Mouse (Mus musculus): ENCODE data around the gene Llgl2.

Gene Llgl2

DNA sequence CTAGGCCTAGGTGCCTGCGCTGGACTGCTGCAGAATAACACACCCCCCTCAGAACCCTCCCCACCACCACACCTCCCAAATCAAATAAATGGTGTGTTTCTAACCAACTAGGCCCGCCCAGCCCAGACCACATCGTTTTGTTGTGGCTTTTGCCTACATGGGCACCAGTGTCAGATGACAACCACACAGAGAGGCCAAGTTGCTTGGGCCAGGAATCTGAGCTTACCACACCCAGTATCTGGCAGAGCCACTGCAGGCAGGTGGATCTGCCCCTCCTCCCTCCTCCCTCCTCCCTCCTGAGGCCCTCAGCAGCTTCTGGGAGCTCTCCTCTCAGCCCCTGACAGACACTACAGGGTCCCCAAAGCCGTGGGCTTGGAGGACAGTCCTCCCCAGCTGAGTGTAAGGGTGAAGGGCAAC, 15.1 kb downstream of the Llgl2 start:
- TF ChIP-seq GATA4 (IDR thresholded peaks at IDR 0.05; ENCODE audit: insufficient replicate concordance, low read length) = no peak

DNA sequence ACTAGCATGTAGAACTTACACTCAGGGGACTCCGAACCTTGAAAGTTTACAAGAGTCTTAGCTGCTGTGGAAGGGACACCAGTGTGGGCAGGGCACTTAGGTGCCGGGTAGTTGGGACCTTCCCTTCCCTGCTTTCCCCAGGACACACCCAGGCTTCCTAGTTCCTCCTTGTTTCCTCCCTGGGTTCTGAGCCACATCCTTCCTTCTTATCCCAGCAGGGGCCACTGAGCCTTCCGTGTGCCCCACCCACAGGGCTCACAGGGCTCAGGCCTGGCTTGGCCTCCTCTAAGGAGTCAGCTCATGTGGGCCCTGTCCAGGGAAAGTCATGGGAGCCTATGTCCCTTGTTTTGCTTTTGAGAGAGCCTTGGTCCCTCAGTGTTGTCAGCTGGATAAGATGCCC, 15.9 kb downstream of the Llgl2 start:
- TF ChIP-seq GATA4 (IDR thresholded peaks at IDR 0.05; ENCODE audit: insufficient replicate concordance, low read length) = no peak

DNA sequence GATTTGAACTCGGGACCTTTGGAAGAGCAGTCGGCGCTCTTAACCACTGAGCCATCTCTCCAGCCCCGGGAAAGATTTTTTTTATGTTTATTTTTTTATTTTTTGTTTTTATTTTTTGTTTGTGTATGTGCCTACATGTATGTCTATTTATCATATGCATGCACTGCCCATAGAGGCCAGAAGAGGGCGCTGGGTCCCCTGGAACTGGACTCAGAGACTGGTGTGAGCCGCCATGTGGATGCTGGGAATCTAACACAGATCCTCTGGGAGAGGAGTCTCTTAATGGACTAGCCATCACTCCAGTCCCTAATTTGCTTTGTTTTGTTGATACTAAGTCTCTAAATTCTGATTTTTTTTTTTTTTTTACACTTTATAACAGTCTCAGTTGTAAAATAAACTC, 17.2 kb downstream of the Llgl2 start:
- TF ChIP-seq GATA4 (IDR thresholded peaks at IDR 0.05; ENCODE audit: insufficient replicate concordance, low read length) = no peak

DNA sequence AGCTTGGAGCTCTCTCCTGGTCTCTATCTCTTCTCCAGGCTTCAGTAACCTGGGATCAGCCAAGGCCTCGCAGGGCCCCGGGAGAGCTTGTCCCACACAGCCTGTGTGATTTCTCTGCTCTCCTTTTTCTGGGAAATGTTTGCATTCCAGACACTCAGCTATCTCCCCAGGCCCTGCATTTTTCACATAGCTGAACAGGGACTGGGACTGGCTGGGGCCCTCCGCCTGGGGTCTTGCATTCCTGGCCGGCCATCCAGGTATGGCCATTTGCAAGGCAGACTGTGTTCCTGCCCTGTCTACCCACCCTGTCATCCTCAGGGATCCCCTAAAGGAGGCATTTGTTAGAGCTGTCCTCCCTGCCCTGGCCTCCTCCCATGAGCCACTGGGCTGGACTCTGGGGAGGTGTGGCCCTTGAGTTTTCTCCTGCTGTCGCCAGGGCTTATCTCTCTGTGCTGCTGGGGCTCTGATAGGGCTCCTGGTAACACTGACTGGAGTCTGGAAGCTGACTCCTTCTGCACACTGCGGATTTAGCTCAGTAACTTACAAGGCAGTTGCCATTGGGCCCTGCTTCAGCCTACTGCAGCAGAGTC, 18.2 kb downstream of the Llgl2 start:
- TF ChIP-seq GATA4 (IDR thresholded peaks at IDR 0.05; ENCODE audit: insufficient replicate concordance, low read length) = peak; percentile 73; the same call in 1 of the 2 replicates

DNA sequence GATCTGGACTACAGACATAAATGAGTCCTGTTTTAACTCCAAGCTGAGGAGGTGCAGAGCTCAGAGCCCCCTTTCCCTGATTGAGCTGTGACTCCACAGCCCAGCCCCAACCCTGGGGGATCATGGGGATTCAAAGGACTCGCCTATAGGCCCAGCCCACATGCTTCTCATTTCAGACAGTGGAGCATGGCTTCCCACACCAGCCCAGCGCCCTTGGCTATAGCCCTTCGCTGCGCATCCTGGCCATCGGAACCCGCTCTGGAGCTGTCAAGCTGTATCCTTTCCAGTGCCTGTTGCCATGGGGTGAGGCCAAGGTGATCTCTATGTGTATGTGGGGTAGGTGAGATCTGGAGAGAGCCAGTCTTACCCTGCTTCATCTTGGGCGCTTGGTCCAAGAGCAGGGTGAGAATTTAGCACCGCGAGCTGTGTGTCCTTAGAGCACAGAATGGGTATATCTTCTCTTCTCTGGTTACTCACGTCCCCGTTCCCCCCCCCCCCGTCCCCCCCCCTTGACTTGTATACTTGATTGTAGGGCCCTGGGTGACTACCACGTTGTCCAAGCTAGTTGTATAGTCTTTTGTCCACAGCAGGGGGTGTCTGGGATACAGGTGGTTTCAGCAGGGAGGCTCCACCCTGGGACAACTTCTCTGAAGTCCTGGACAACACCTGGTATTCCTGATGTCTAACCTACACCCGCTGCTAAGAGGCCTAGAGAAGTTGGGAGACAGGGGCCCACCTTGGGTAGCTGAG, 19.5 kb downstream of the Llgl2 start:
- TF ChIP-seq GATA4 (IDR thresholded peaks at IDR 0.05; ENCODE audit: insufficient replicate concordance, low read length) = no peak

DNA sequence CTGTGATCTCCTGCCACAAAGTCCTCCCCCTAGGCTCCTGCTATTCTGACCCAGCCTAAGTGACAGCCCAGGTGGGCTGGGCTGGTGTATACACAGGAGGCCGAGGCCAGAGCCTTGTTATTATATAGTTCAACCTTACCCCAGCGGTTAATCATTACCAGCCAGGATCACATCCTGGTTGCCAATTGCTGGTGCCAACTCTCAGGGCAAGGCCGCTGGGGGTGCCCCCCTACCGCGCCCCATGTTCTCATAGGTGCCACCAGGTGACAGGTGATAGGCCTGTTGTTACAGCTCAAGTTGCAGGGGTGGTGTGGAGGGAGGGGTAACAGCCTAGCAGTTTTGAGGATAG, 20.0 kb downstream of the Llgl2 start:
- no peak for TF ChIP-seq GATA4 (IDR thresholded peaks at IDR 0.05; ENCODE audit: insufficient replicate concordance, low read length)

DNA sequence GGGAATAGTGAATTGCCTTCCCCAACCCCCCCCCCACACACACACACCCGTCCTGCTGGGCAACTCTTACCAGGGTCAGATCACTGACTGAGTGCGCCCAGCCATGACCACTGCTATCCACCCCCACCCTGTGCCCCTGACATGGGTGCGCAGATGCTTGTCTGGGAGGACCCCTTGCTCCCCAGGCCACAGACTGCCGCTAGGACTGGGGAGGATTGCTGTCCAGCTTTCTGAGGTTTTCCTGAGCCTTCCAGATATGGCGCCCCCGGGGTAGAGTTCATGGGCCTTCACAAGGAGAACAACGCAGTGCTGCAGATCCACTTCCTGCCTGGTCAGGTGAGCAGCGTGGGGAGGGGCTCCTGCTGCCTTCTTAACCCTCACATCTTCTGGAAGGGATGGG, 20.4 kb downstream of the Llgl2 start:
- no peak for TF ChIP-seq GATA4 (IDR thresholded peaks at IDR 0.05; ENCODE audit: insufficient replicate concordance, low read length)

DNA sequence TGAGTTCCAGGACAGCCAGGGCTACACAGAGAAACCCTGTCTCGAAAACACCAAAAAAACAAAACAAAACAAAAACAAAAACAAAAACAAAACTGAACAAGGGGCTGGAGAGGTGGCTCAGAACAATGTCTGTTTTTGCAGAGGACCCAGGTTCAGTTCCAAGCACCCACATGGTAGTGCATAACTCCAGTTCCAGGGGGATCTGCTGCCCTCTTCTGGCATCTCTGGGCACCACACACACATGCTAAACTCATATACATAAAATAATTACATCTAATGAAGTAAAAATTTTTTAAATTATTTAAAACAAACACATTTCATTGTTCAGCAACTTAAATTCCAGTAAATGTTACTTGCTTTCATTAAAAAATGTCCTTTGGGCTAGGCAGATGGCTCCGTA, 22.0 kb downstream of the Llgl2 start:
- TF ChIP-seq GATA4 (IDR thresholded peaks at IDR 0.05; ENCODE audit: insufficient replicate concordance, low read length) = no peak

DNA sequence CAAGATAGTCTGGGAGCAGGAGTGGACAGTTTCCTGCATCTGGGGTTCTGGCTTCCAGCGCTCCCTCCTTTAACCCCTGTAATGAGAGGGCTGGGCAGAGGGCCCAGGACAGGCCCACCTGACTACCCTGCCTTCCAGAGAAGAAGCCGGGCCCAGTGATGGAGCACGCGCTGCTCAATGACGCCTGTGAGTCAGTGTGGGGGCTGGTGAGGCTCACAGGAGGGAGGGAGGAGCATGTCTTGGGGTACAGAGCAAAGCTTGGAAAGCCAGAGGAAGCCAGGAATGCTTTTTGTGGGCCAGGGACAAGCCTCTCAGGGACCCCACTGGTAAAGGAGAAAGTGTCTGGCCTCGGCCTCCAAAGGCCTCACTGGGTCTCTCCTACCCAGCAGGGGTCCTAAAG, 30.8 kb downstream of the Llgl2 start:
- no peak for TF ChIP-seq GATA4 (IDR thresholded peaks at IDR 0.05; ENCODE audit: insufficient replicate concordance, low read length)

DNA sequence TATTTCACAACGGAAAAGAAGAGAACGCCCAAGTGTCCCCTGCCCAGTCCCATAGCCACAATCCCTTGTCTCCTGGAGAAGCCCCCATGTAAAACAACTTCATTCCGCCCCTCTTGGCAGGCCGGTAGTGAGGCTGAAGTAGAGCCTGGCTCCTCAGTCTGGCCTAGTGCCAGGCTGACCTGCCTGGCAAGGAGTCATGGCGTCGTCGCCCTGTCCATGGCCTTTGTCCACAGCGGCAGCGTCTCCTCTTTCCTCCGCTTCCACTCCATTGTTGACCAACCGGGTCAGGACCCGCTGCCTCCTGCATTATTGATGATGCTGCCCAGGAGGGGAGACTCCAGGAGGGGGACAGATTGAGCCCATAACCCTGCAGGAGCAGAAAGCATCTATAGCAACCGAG, 34.1 kb downstream of the Llgl2 start:
- no peak for TF ChIP-seq GATA4 (IDR thresholded peaks at IDR 0.05; ENCODE audit: insufficient replicate concordance, low read length)

DNA sequence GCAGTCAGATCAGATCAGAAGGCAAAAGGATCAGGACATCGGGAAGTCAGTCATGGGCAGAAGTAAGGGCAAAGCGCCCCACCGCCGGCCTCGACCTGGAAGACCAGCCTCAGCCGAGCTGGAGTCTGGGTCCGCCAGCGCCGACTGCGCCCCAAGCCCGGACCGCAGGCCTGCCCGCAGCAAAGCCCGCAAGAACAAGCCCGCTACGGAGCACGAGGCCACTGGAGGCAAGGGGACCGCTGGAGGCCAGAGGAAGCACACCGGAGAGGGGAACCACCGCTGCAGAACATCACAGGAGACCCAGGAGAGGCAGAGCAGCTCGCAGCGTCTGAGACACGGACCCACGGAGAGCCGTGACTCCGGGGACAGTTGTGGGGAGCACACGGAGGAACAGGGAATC, 34.5 kb downstream of the Llgl2 start, which contains the start of gene Myo15b:
Myo15b (plus strand) TSS at position 53 of the 400 bp plus-strand sequence.
- TF ChIP-seq GATA4 (IDR thresholded peaks at IDR 0.05; ENCODE audit: insufficient replicate concordance, low read length) = no peak

DNA sequence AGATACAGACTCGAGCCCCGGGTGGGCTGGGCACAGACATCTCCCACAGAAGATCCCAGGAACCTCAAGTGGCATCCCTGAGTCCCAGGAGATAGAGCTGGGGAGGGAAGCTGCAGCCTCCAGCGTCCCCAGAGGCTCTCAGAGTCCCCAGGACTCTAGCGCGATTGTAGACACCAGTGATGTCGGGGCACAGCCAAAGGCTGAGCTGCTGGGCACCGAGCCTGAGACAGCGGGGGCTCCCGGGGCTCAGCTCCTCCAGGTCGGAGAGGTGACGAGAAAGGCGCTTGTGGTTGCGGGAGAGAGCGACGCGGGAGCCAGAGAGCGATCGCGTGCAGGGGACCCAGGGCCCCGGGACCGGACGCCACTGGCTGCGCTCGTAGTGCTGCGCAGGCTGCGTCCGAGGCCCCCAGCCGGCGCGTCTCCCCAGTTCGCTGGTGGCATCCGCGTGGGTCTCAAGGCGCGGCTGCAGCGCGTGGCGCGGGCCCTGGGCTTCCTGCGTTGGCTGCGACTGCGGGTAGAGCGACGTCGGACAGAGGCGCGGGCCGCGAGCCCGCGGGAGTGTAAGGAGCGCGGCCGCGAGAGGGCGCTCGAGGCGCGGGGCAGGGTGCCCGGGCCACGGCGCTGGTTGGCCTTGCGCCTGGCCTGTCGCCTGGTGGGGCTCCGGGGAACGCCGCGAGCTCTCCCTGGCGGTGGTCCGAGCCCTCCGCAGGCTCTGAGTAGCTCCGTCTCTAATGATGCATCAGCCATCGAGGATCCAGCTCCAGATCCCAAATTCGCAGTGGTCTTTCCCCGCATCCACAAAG, 35.5 kb downstream of the Llgl2 start:
- TF ChIP-seq GATA4 (IDR thresholded peaks at IDR 0.05; ENCODE audit: insufficient replicate concordance, low read length) = no peak

DNA sequence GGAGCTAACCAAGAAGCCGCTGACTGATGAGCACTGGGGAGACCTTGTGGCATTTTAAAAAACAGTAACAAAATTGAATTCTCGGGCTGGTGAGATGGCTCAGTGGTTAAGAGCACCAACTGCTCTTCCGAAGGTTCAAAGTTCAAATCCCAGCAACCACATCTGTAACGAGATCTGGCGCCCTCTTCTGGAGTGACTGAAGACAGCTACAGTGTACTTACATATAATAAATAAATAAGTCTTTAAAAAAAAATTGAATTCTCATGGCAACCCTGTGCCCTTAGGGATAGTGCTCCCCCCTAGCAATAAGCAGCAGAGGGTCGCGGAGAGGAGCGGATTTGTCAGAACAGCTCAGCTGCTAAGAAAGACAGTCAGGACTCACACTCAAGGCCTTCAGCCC, 40.0 kb downstream of the Llgl2 start:
- TF ChIP-seq GATA4 (IDR thresholded peaks at IDR 0.05; ENCODE audit: insufficient replicate concordance, low read length) = no peak

DNA sequence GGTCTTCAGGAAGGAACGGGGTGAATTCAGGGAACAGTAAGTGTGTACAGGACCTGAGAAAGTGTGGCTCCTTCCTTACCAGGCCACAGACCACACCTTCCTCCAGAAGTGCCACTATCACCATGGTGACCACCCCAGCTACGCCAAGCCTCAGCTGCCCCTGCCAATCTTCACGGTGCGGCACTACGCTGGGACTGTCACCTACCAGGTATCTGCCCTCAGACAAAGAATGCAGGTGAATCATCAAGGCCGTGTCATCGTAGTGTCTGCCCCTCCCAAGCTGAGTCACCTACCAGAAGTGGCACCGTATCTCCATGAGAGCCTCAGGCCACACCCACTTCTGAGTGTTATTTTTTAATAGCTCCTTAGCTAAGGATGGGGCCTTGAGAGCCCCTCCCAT, 45.5 kb downstream of the Llgl2 start:
- TF ChIP-seq GATA4 (IDR thresholded peaks at IDR 0.05; ENCODE audit: insufficient replicate concordance, low read length) = no peak

DNA sequence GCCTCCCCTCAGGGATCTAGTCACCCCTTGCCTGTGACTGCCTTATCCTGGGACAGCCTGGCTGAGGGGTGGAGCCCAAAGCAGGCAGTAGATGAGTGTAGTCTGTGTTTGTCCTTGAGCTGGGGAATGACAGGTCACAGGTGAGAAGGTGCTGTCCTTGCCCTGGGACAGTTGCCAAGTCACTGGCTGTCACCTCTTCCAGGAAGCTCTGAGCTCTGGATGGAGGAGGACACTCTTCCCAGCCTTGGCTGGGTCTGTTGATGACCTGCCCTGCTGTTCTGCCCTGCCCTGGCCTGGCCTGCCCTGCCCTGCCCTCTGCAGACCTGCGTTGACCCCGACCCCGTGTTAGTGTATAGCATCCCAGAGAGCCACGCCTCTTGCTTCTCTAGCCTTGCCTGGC, 48.6 kb downstream of the Llgl2 start:
- no peak for TF ChIP-seq GATA4 (IDR thresholded peaks at IDR 0.05; ENCODE audit: insufficient replicate concordance, low read length)

DNA sequence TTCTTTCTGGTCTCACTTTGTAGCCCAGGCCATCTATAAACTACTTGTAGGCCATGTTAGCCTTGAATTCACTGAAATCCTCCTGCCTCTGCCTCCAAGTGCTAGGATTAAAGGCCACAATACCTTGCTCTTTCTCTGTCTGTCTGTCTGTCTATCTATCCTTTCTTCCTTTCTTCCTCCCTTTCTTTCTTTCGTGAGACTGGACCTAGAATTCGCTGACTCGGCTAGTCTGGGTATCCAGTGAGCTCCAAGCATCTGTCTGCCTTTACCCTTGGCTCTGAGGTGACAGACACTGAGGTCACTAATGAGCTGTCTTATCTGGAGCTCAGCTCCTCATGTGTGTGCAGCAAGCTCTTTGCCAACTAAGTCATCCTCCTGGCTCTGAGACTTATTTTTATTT, 52.1 kb downstream of the Llgl2 start:
- no peak for TF ChIP-seq GATA4 (IDR thresholded peaks at IDR 0.05; ENCODE audit: insufficient replicate concordance, low read length)
